Mouse (Mus musculus) embryonic facial prominence, embryonic 15.5 days (tissue): ENCODE results near the gene Gm5741. TPM values are rescaled to one million over a fixed set of nuclear protein-coding genes. Genes with fewer than 3 reads are reported as not detected.
A peak's percentile ranks its signal among the peaks of the same experiment; 100 is the strongest.
"Not testable (repeated sequence)": the region's sequence is repeated elsewhere in the genome, so short reads cannot be mapped to it uniquely, and the experiment has no call there.

Experiments
- ATAC-seq: fragments of 200-750 bp; cut with Nextera tagmentation; 2 replicates; pipeline ENCODE4 v1.8.0; 2017; ENCODE audit warnings: low read depth, moderate TSS enrichment; ENCODE audit not compliant: insufficient number of reproducible peaks, low FRiP score, low TSS enrichment
- H3K27ac ChIP-seq: fragments of 300-500 bp; sonication (generic); replicated peaks from 2 replicates; pipeline ENCODE4 v1.5.1; 2015; ENCODE audit warnings: mild to moderate bottlenecking, inconsistent platforms
- H3K27me3 ChIP-seq: fragments of 300-500 bp; sonication (generic); 2 replicates; pipeline ENCODE4 v1.6.1; 2015; ENCODE audit warnings: inconsistent platforms
- H3K36me3 ChIP-seq: fragments of 300-500 bp; sonication (generic); 2 replicates; pipeline ENCODE4 v1.6.1; 2015; ENCODE audit warnings: mild to moderate bottlenecking, inconsistent platforms
- H3K4me1 ChIP-seq: fragments of 300-500 bp; sonication (generic); 2 replicates; pipeline ENCODE4 v1.6.1; 2015; ENCODE audit warnings: inconsistent platforms
- H3K4me2 ChIP-seq: fragments of 300-500 bp; sonication (generic); replicated peaks from 2 replicates; pipeline ENCODE4 v1.6.1; 2015; ENCODE audit warnings: mild to moderate bottlenecking, inconsistent platforms
- H3K4me3 ChIP-seq: fragments of 300-500 bp; sonication (generic); replicated peaks from 2 replicates; pipeline ENCODE4 v1.5.1; 2015; ENCODE audit warnings: mild to moderate bottlenecking, inconsistent platforms
- H3K9ac ChIP-seq: fragments of 300-500 bp; sonication (generic); 2 replicates; pipeline ENCODE4 v1.6.1; 2015; ENCODE audit warnings: inconsistent platforms
- H3K9me3 ChIP-seq: fragments of 300-500 bp; sonication (generic); replicated peaks from 2 replicates; pipeline ENCODE4 v1.6.1; 2016; ENCODE audit warnings: inconsistent platforms
- WGBS: fragments of 180-500 bp; shearing (Covaris S2); methylation state at CpG from one replicate; pipeline ENCODE4 v1.1.7; 2015; 5-methylcytosine and 5-hydroxymethylcytosine counted together
- polyA plus RNA-seq: library from polyadenylated mRNA; unstranded; fragments of >200 nt; fragmentation: Nextera tagmentation; extraction: Ambion mirVana; gene quantifications from 2 replicates; pipeline ENCODE4 v1.2.1, GENCODE M21; 2015

The Gm5741 gene
- polyA plus RNA-seq, 1 experiment from 2014 or later = 0.65 TPM

- Histone ChIP-seq H3K9ac (no peak overlapping the region), H3K9me3 (no peaks in the 10 kb centered on the region), H3K27ac (no peak overlapping the region), H3K4me1 (peaks cover 23% of the 10 kb centered on the region), H3K27me3 (no peaks in the 10 kb centered on the region), H3K4me2 (no peak overlapping the region), H3K36me3 (peaks cover 33% of the 10 kb centered on the region), H3K4me3 (no peak overlapping the region)
- 78% methylated on average over 3 of the region's 3 CpGs for WGBS
- ATAC-seq = no peak
Observed at GRCm38 (mm10) chr8:85086238-85086637, 18.5 kb upstream of the Gm5741 start.

- Histone ChIP-seq H3K9me3 (no peaks in the 10 kb centered on the region), H3K4me2 (no peak overlapping the region), H3K4me3 (no peak overlapping the region), H3K36me3 (peaks cover 28% of the 10 kb centered on the region), H3K4me1 (peaks cover 29% of the 10 kb centered on the region), H3K27me3 (no peaks in the 10 kb centered on the region), H3K9ac (no peak overlapping the region), H3K27ac (no peak overlapping the region)
- 86% methylated on average over 8 of the region's 8 CpGs for WGBS
- ATAC-seq = no peak
Observed at GRCm38 (mm10) chr8:85084633-85085032, 16.9 kb upstream of the Gm5741 start.

- Histone ChIP-seq H3K27ac (peak within 1 kb of the TSS; percentile 65), H3K27me3 (no peaks in the 10 kb centered on the region), H3K4me2 (peak within 1 kb of the TSS; percentile 88), H3K36me3 (peaks cover 25% of the 10 kb centered on the region), H3K4me1 (peaks cover 32% of the 10 kb centered on the region), H3K4me3 (peak within 1 kb of the TSS; percentile 71), H3K9ac (peak within 1 kb of the TSS; percentile 62), H3K9me3 (no peaks in the 10 kb centered on the region)
- under 1% methylated on average over 30 of the region's 30 CpGs for WGBS
- ATAC-seq = peak; percentile 88
Observed at GRCm38 (mm10) chr8:85083108-85083813, 15.5 kb upstream of the Gm5741 start, which contains the start of gene Man2b1. Gene Man2b1 (plus strand): TSS chr8:85083270.

GRCm38 (mm10) chr8:85082169-85082568 is 14.4 kb upstream of the Gm5741 start:
- 91% methylated on average over 4 of the region's 4 CpGs for WGBS

GRCm38 (mm10) chr8:85081216-85081555 is 13.4 kb upstream of the Gm5741 start, which contains the start of gene Wdr83:
Gene Wdr83 (minus strand): TSS chr8:85081306.
- Histone ChIP-seq H3K4me2 (peak within 1 kb of the TSS; percentile 93), H3K27ac (peak within 1 kb of the TSS; percentile 87), H3K9me3 (no peaks in the 10 kb centered on the region), H3K36me3 (peaks cover 24% of the 10 kb centered on the region), H3K4me3 (peak within 1 kb of the TSS; percentile 83), H3K9ac (peak within 1 kb of the TSS; percentile 93), H3K4me1 (peaks cover 32% of the 10 kb centered on the region), H3K27me3 (no peaks in the 10 kb centered on the region)
- 0% methylated on average over 9 of the region's 9 CpGs for WGBS
- ATAC-seq = peak; percentile 44; the same call in 1 of the 2 replicates

More at GRCm38 (mm10) chr8:85082169-85082568, 14.4 kb upstream of the Gm5741 start:
- Histone ChIP-seq H3K4me1 (peaks cover 32% of the 10 kb centered on the region), H3K36me3 (peaks cover 22% of the 10 kb centered on the region), H3K27ac (0 out of 2 replicates have a peak overlapping the region, but pooled peaks have one; percentile 65)
- not testable (repeated sequence) for ATAC-seq, H3K27me3 ChIP-seq, H3K4me2 ChIP-seq, H3K9me3 ChIP-seq, H3K4me3 ChIP-seq, H3K9ac ChIP-seq

- peaks cover 32% of the 10 kb centered on the region for H3K4me1 ChIP-seq
- peak within 1 kb of the TSS; percentile 83 for H3K4me3 ChIP-seq
- WGBS = 0% methylated on average over 30 of the region's 30 CpGs
- H3K9ac ChIP-seq = peak within 1 kb of the TSS; percentile 93
- H3K4me2 ChIP-seq = peak within 1 kb of the TSS; percentile 93
- no peaks in the 10 kb centered on the region for H3K27me3 ChIP-seq
- H3K9me3 ChIP-seq = no peaks in the 10 kb centered on the region
- peak within 1 kb of the TSS; percentile 87 for H3K27ac ChIP-seq
- no peak for ATAC-seq
- H3K36me3 ChIP-seq = peaks cover 28% of the 10 kb centered on the region
Observed at GRCm38 (mm10) chr8:85080532-85081215, 12.9 kb upstream of the Gm5741 start, which contains the start of gene Wdr83os. Gene Wdr83os (plus strand): TSS chr8:85080740.

- Histone ChIP-seq H3K9ac (peak overlapping the region; percentile 93), H3K4me2 (peak overlapping the region; percentile 93), H3K4me1 (peaks cover 32% of the 10 kb centered on the region), H3K4me3 (peak overlapping the region; percentile 83), H3K9me3 (no peaks in the 10 kb centered on the region), H3K27ac (peak overlapping the region; percentile 87), H3K36me3 (peaks cover 28% of the 10 kb centered on the region), H3K27me3 (no peaks in the 10 kb centered on the region)
- WGBS = under 1% methylated on average over 25 of the region's 25 CpGs
- ATAC-seq = no peak
Observed at GRCm38 (mm10) chr8:85080214-85080531, 12.4 kb upstream of the Gm5741 start.

- Histone ChIP-seq H3K4me1 (peaks cover 26% of the 10 kb centered on the region), H3K36me3 (peaks cover 43% of the 10 kb centered on the region), H3K9me3 (no peaks in the 10 kb centered on the region), H3K27me3 (no peaks in the 10 kb centered on the region), H3K27ac (no peak overlapping the region), H3K4me2 (no peak overlapping the region), H3K9ac (no peak overlapping the region), H3K4me3 (no peak overlapping the region)
- no peak for ATAC-seq
- WGBS = 2% methylated on average over 2 of the region's 2 CpGs
Observed at GRCm38 (mm10) chr8:85076993-85077392, 9.2 kb upstream of the Gm5741 start.

GRCm38 (mm10) chr8:85076001-85076400 is 8.2 kb upstream of the Gm5741 start:
- Histone ChIP-seq H3K36me3 (peaks cover 43% of the 10 kb centered on the region), H3K4me3 (no peak overlapping the region), H3K9me3 (no peaks in the 10 kb centered on the region), H3K4me2 (no peak overlapping the region), H3K27me3 (no peaks in the 10 kb centered on the region), H3K27ac (no peak overlapping the region), H3K4me1 (peaks cover 18% of the 10 kb centered on the region), H3K9ac (no peak overlapping the region)
- whole genome bisulfite sequencing = 85% methylated on average over 9 of the region's 9 CpGs
- ATAC-seq = no peak

- Histone ChIP-seq H3K4me2 (no peak overlapping the region), H3K27me3 (no peaks in the 10 kb centered on the region), H3K9me3 (no peaks in the 10 kb centered on the region), H3K9ac (no peak overlapping the region), H3K4me3 (no peak overlapping the region), H3K27ac (no peak overlapping the region), H3K36me3 (peaks cover 43% of the 10 kb centered on the region), H3K4me1 (peaks cover 13% of the 10 kb centered on the region)
- WGBS = 89% methylated on average over 10 of the region's 10 CpGs
- ATAC-seq = no peak
Observed at GRCm38 (mm10) chr8:85074617-85075016, 6.8 kb upstream of the Gm5741 start.

- 75% methylated on average over 10 of the region's 10 CpGs for WGBS
- Histone ChIP-seq H3K4me2 (no peak overlapping the region), H3K36me3 (peaks cover 43% of the 10 kb centered on the region), H3K9me3 (no peaks in the 10 kb centered on the region), H3K4me1 (peaks cover 10% of the 10 kb centered on the region; the same call in 1 of the 2 replicates), H3K27me3 (no peaks in the 10 kb centered on the region), H3K27ac (no peak overlapping the region), H3K4me3 (no peak overlapping the region), H3K9ac (no peak overlapping the region)
- ATAC-seq = no peak
Observed at GRCm38 (mm10) chr8:85074167-85074566, 6.4 kb upstream of the Gm5741 start.
